Mouse (Mus musculus): ENCODE measurements at regions not wholly inside any gene's neighbourhood (a gene's known extent, or its start where the extent isn't known, plus 50 kb on each side); places are given as distances from the start of the nearest gene placed in this dataset.

GRCm38 (mm10) chr4:34340057-34340456, 210.7 kb upstream of the Akirin2 start:
- no peak for DNase-seq

GRCm38 (mm10) chr4:34371281-34372032, 179.3 kb upstream of the Akirin2 start:
- DNase-seq = no peak

GRCm38 (mm10) chr4:34386338-34386967, 164.3 kb upstream of the Akirin2 start:
- DNase-seq = no peak

- DNase-seq = no peak
Measured at GRCm38 (mm10) chr4:34391499-34391898, 159.2 kb upstream of the Akirin2 start.

GRCm38 (mm10) chr4:34403061-34403460, 147.7 kb upstream of the Akirin2 start:
- DNase-seq = no peak

GRCm38 (mm10) chr4:34407181-34407580, 143.6 kb upstream of the Akirin2 start:
- no peak for DNase-seq

- DNase-seq = no peak
Measured at GRCm38 (mm10) chr4:34420970-34421369, 129.8 kb upstream of the Akirin2 start.

GRCm38 (mm10) chr4:34424131-34424646, 126.5 kb upstream of the Akirin2 start:
- DNase-seq = no peak

- no peak for DNase-seq
Measured at GRCm38 (mm10) chr4:34429003-34429402, 121.7 kb upstream of the Akirin2 start.

- no peak for DNase-seq
Measured at GRCm38 (mm10) chr4:34429456-34430235, 121.1 kb upstream of the Akirin2 start.

- no peak for DNase-seq
Measured at GRCm38 (mm10) chr4:34437316-34437715, 113.4 kb upstream of the Akirin2 start.

GRCm38 (mm10) chr4:34449582-34449981, 101.2 kb upstream of the Akirin2 start:
- DNase-seq = no peak

GRCm38 (mm10) chr4:34462591-34462990, 88.1 kb upstream of the Akirin2 start:
- no peak for DNase-seq

GRCm38 (mm10) chr4:34465845-34466244, 84.9 kb upstream of the Akirin2 start:
- peak; percentile 7 for DNase-seq

- DNase-seq = no peak
Measured at GRCm38 (mm10) chr4:34466309-34466708, 84.4 kb upstream of the Akirin2 start.

- peak; percentile 3 for DNase-seq
Measured at GRCm38 (mm10) chr4:34468096-34468495, 82.6 kb upstream of the Akirin2 start.

GRCm38 (mm10) chr4:34475792-34476448, 74.8 kb upstream of the Akirin2 start:
- DNase-seq = no peak

- no peak for DNase-seq
Measured at GRCm38 (mm10) chr4:34484273-34484672, 66.5 kb upstream of the Akirin2 start.

- DNase-seq = no peak
Measured at GRCm38 (mm10) chr4:34485574-34485973, 65.2 kb upstream of the Akirin2 start.

- no peak for DNase-seq
Measured at GRCm38 (mm10) chr4:34494961-34495723, 55.6 kb upstream of the Akirin2 start.

GRCm38 (mm10) chr4:34498325-34498724, 52.4 kb upstream of the Akirin2 start:
- no peak for DNase-seq

- DNase-seq = peak; percentile 54
Measured at GRCm38 (mm10) chr4:34498781-34499180, 52.0 kb upstream of the Akirin2 start.
